ENCODE assay signal across 9 mouse cellular contexts in genomic region chr7:126274137-126274536, GRCm38 (mm10). TPM values are rescaled to one million over a fixed set of nuclear protein-coding genes. Genes with fewer than 3 reads are reported as not detected.
A peak's percentile ranks its signal among the peaks of the same experiment; 100 is the strongest.
DNase-seq lines count a peak whose midpoint lies in the region; ATAC-seq and TF ChIP-seq lines count a peak whose summit lies in the region.
"Had no signal": no experiment of that assay in that cellular context is flagged by ENCODE, and none has a peak within 500 bp of the region (broad histone marks: within the 10 kb centered on the region; RNA-seq: fewer than 3 reads in every experiment).

No protein-coding gene starts in this region.

- no peak for TF ChIP-seq EP300 in lung, postnatal 0 days (IDR thresholded peaks at IDR 0.05)
- no peak for TF ChIP-seq EP300 in stomach, postnatal 0 days (optimal IDR thresholded peaks at IDR 0.05)

- DNase-seq in adrenal gland, adult 2 months, result peak; percentile 52
- DNase-seq in adrenal gland, postnatal 4 days (ENCODE audit: low spot score in 2 of 2), result no peak
- no peak for DNase-seq in lung, postnatal 0 days (ENCODE audit: low spot score)
- no peak for DNase-seq in lung, postnatal 25 days (ENCODE audit: low spot score)
- DNase-seq in stomach, postnatal 0 days (ENCODE audit: low spot score), result no peak
- DNase-seq in urinary bladder, postnatal 14 days (ENCODE audit: low spot score), result no peak
- DNase-seq: gastrocnemius, postnatal 36 days had no signal

- TF ChIP-seq CTCF in lung, postnatal 0 days (IDR thresholded peaks at IDR 0.05), result no peak
- TF ChIP-seq CTCF in stomach, postnatal 0 days (IDR thresholded peaks at IDR 0.05; ENCODE audit: low read depth), result no peak

- no peaks in the 10 kb centered on the region for H3K27me3 ChIP-seq in lung, postnatal 0 days (replicated peaks; ENCODE audit: insufficient read depth, low read length)
- no peaks in the 10 kb centered on the region for H3K27me3 ChIP-seq in limb, embryonic 15.5 days
- H3K27me3 ChIP-seq in stomach, postnatal 0 days (ENCODE audit: control insufficient read depth, insufficient read depth, low read length), result no peaks in the 10 kb centered on the region

- no peaks in the 10 kb centered on the region for H3K36me3 ChIP-seq in lung, postnatal 0 days (ENCODE audit: insufficient read depth, low read length)
- H3K36me3 ChIP-seq in limb, embryonic 15.5 days, result peaks cover 21% of the 10 kb centered on the region
- H3K36me3 ChIP-seq in stomach, postnatal 0 days (ENCODE audit: control insufficient read depth, insufficient read depth, low read length), result no peaks in the 10 kb centered on the region

- H3K9ac ChIP-seq in lung, postnatal 0 days (replicated peaks; ENCODE audit: low read depth), result no peak overlapping the region
- peak overlapping the region; percentile 87; the same call in 1 of the 2 replicates for H3K9ac ChIP-seq in limb, embryonic 15.5 days
- peak overlapping the region; percentile 23; the same call in 1 of the 2 replicates for H3K9ac ChIP-seq in stomach, postnatal 0 days (ENCODE audit: low read length)

- H3K9me3 ChIP-seq in lung, postnatal 0 days (ENCODE audit: low read length), result no peaks in the 10 kb centered on the region
- no peaks in the 10 kb centered on the region for H3K9me3 ChIP-seq in limb, embryonic 15.5 days
- no peaks in the 10 kb centered on the region for H3K9me3 ChIP-seq in stomach, postnatal 0 days (ENCODE audit: control insufficient read depth, low read length)

- ATAC-seq in lung, postnatal 0 days, result no peak
- ATAC-seq in limb, embryonic 15.5 days (ENCODE audit: insufficient number of reproducible peaks, low FRiP score, low TSS enrichment, low read depth), result no peak
- ATAC-seq in stomach, postnatal 0 days (ENCODE audit: low FRiP score, low TSS enrichment), result no peak
- ATAC-seq in frontal cortex, adult (ENCODE audit: low TSS enrichment), result no peak

- peaks cover 16% of the 10 kb centered on the region for H3K4me1 ChIP-seq in lung, postnatal 0 days (ENCODE audit: insufficient read depth, low read depth, low read length)
- H3K4me1 ChIP-seq in limb, embryonic 15.5 days, result peaks cover 46% of the 10 kb centered on the region
- H3K4me1 ChIP-seq in stomach, postnatal 0 days (replicated peaks; ENCODE audit: control insufficient read depth, insufficient read depth), result peaks cover 6% of the 10 kb centered on the region

- 21% methylated on average over 3 of the region's 3 CpGs for WGBS in lung, postnatal 0 days
- WGBS in limb, embryonic 15.5 days, result 28% methylated on average over 3 of the region's 3 CpGs
- 35% methylated on average over 3 of the region's 3 CpGs for WGBS in stomach, postnatal 0 days

- H3K4me3 ChIP-seq in lung, postnatal 0 days (ENCODE audit: low read depth, low read length), result no peak overlapping the region
- peak overlapping the region; percentile 88 for H3K4me3 ChIP-seq in limb, embryonic 15.5 days
- peak overlapping the region; percentile 77; the same call in 1 of the 2 replicates for H3K4me3 ChIP-seq in stomach, postnatal 0 days (ENCODE audit: low read depth, low read length)

- no peak overlapping the region for H3K27ac ChIP-seq in lung, postnatal 0 days (ENCODE audit: low read length)
- H3K27ac ChIP-seq in limb, embryonic 15.5 days, result 0 out of 2 replicates have a peak overlapping the region, but pooled peaks have one; percentile 12
- H3K27ac ChIP-seq in stomach, postnatal 0 days (replicated peaks), result no peak overlapping the region

- H3K4me2 ChIP-seq in lung, postnatal 0 days (replicated peaks; ENCODE audit: low read depth, low read length), result 0 out of 2 replicates have a peak overlapping the region, but pooled peaks have one; percentile 100
- H3K4me2 ChIP-seq in limb, embryonic 15.5 days, result peak overlapping the region; percentile 92
- H3K4me2 ChIP-seq in stomach, postnatal 0 days (replicated peaks; ENCODE audit: low read depth), result peak overlapping the region; percentile 100; the same call in 1 of the 2 replicates

RNA-seq across cellular contexts. Expression of gene Sbk1, which starts 1.7 kb away (rescaled TPM):
- 10 to 100 TPM; 32.4 to 91.1 TPM for total RNA-seq in adrenal gland, adult 2 months (2021)
- 112 and 178 TPM in 2 replicates for polyA plus RNA-seq in adrenal gland, adult 2 months (2012; rRNA removed)
- total RNA-seq in adrenal gland, postnatal 4 days (2021), result 10 to 100 TPM; 60.4 to 60.6 TPM
- 5.5 and 5.7 TPM in 2 replicates for polyA plus RNA-seq in lung, postnatal 0 days (2015; fragmentation: Nextera tagmentation; extraction: Ambion mirVana)
- polyA plus RNA-seq in limb, embryonic 15.5 days (2015; fragmentation: Nextera tagmentation; extraction: Ambion mirVana), result 23.0 and 29.0 TPM in 2 replicates
- polyA plus RNA-seq in stomach, postnatal 0 days (2015; fragmentation: Nextera tagmentation; extraction: Ambion mirVana), result 4.0 and 5.3 TPM in 2 replicates
